Mouse (Mus musculus): ENCODE results near the gene Polr2j. TPM values are rescaled to one million over a fixed set of nuclear protein-coding genes. Genes with fewer than 3 reads are reported as not detected.
"Not testable (repeated sequence)": the region's sequence is repeated elsewhere in the genome, so short reads cannot be mapped to it uniquely, and the experiment has no call there.

Gene Polr2j
- polyA plus RNA-seq, 1 experiment from 2014 or later = 129 TPM

DNA sequence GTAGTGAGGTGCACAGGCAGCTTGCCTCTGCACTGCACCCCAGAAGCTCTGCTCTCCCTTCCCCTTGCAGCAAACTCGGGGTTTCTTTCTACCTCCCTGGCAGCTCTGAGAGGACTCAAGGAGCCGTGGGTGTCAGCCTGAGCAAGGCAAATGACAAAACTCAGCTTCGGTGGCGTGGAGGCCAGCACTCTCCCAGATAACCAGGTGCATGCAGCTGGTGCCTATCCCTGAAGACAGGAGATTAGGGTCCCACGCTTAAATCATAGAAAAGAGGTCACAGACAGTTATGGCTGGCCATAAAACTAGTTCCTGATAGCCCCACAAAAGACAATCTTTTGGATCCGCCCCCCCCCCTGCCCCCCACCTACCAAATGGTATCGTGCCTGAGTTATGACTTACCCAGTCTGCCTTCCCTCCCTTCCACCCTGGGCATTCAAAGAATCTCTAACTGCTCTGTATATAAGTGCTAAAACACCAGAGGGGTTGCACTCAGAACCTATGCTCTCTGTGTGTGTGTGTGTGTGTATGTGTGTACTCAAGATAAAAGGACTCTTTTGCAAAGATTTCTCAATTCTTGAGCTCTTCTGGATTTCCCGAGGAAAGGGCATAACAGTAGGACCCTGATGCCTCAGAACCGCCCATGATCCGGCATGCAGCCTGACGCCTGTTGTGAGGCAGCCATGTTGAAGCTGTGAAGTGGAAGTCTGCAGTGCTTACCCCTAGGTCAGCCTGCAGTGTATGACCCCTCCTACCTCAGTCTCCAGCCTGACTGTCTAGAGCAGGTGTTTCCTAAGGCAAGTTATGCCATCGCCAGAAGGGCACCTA is 28.4 kb downstream of the Polr2j start:
- no peaks in the 10 kb centered on the region for H3K27me3 ChIP-seq
- H3K36me3 ChIP-seq (replicated peaks) = peaks cover 28% of the 10 kb centered on the region
- H3K4me3 ChIP-seq (replicated peaks) = no peak overlapping the region
- WGBS (ENCODE audit: insufficient replicate concordance) = 28% methylated on average over 12 of the region's 12 CpGs
- 0 out of 2 replicates have a peak overlapping the region, but pooled peaks have one; percentile 9 for H3K27ac ChIP-seq (replicated peaks)
- H3K4me1 ChIP-seq (replicated peaks) = peaks cover 19% of the 10 kb centered on the region
- ATAC-seq (ENCODE audit: insufficient read depth) = 0 out of 2 replicates have a peak, but pooled peaks have one; percentile 8
- H3K9ac ChIP-seq = no peak overlapping the region
- H3K4me2 ChIP-seq = no peak overlapping the region
- no peaks in the 10 kb centered on the region for H3K9me3 ChIP-seq (replicated peaks)

GRCm38 (mm10) chr5:136146936-136147335 is 30.5 kb downstream of the Polr2j start:
- Histone ChIP-seq H3K9me3 (replicated peaks) (no peaks in the 10 kb centered on the region), H3K4me1 (replicated peaks) (peaks cover 19% of the 10 kb centered on the region), H3K9ac (no peak overlapping the region), H3K4me2 (no peak overlapping the region), H3K27me3 (no peaks in the 10 kb centered on the region), H3K27ac (replicated peaks) (no peak overlapping the region), H3K4me3 (replicated peaks) (no peak overlapping the region), H3K36me3 (replicated peaks) (peaks cover 7% of the 10 kb centered on the region)
- no peak for ATAC-seq (ENCODE audit: insufficient read depth)
- WGBS (ENCODE audit: insufficient replicate concordance) = 64% methylated on average over 1 of the region's 1 CpGs

DNA sequence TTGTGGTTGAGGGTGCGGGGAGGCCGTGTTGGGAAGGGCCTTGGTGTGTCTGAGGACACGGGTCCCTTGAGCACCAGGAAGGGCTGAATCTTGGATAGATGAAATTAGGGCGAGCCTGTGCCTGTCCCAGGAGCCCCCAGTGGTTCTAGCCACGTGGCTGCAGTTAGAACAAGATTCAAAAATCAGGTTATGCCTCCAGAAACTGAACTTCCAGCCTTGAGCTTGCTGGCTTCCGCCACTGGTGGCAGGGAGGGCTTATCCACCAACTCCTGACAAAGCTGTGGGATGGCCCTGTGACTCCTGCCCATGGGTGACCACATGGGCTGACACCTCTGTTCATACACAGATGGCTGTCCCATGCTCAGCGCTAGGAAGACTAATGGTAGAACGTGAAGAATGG is 31.3 kb downstream of the Polr2j start:
- Histone ChIP-seq H3K27ac (replicated peaks) (no peak overlapping the region), H3K9me3 (replicated peaks) (no peaks in the 10 kb centered on the region), H3K27me3 (no peaks in the 10 kb centered on the region), H3K4me2 (no peak overlapping the region), H3K4me3 (replicated peaks) (no peak overlapping the region), H3K4me1 (replicated peaks) (peaks cover 19% of the 10 kb centered on the region), H3K36me3 (replicated peaks) (no peaks in the 10 kb centered on the region), H3K9ac (no peak overlapping the region)
- no peak for ATAC-seq (ENCODE audit: insufficient read depth)
- 44% methylated on average over 8 of the region's 8 CpGs for WGBS (ENCODE audit: insufficient replicate concordance)

GRCm38 (mm10) chr5:136149134-136149576 is 32.7 kb downstream of the Polr2j start:
- peak; percentile 61 for ATAC-seq (ENCODE audit: insufficient read depth)

GRCm38 (mm10) chr5:136152365-136152764 is 35.9 kb downstream of the Polr2j start:
- Histone ChIP-seq H3K36me3 (replicated peaks) (no peaks in the 10 kb centered on the region), H3K4me2 (no peak overlapping the region), H3K27ac (replicated peaks) (no peak overlapping the region), H3K9ac (no peak overlapping the region), H3K4me1 (replicated peaks) (peaks cover 7% of the 10 kb centered on the region), H3K9me3 (replicated peaks) (no peaks in the 10 kb centered on the region), H3K4me3 (replicated peaks) (no peak overlapping the region), H3K27me3 (no peaks in the 10 kb centered on the region)
- 68% methylated on average over 8 of the region's 8 CpGs for WGBS (ENCODE audit: insufficient replicate concordance)
- ATAC-seq (ENCODE audit: insufficient read depth) = no peak

More at GRCm38 (mm10) chr5:136149134-136149576, 32.7 kb downstream of the Polr2j start:
- H3K36me3 ChIP-seq (replicated peaks); H3K4me3 ChIP-seq (replicated peaks); H3K27me3 ChIP-seq; H3K4me2 ChIP-seq; H3K9ac ChIP-seq; H3K9me3 ChIP-seq (replicated peaks): not testable (repeated sequence)
- 0 out of 2 replicates have a peak overlapping the region, but pooled peaks have one; percentile 24 for H3K27ac ChIP-seq (replicated peaks)
- 11% methylated on average over 5 of the region's 5 CpGs for WGBS (ENCODE audit: insufficient replicate concordance)
- peaks cover 19% of the 10 kb centered on the region for H3K4me1 ChIP-seq (replicated peaks)

DNA sequence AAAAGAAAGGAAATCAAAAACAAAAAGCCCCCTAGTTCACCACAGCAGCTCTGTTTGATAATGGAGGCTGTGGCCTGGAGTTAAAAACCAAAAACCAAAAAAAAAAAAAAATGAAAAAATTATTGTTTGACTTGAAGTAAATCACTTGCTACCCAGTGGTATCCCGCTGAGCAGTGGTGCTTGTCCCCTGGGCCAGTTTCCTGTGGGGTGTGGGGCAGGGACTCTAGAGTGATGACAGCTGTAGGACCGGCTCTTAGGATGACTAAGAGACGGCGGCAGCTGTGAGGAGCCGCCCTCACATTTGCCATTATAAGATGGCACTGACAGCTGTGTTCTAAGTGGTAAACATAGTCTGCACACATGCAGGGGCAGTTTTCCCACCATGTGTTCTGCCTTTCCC is 39.0 kb downstream of the Polr2j start:
- Histone ChIP-seq H3K9me3 (replicated peaks) (no peaks in the 10 kb centered on the region), H3K4me2 (no peak overlapping the region), H3K4me1 (replicated peaks) (no peaks in the 10 kb centered on the region), H3K36me3 (replicated peaks) (0 out of 2 replicates have a peak, but pooled peaks cover 3% of the 10 kb centered on the region), H3K9ac (no peak overlapping the region), H3K27me3 (no peaks in the 10 kb centered on the region), H3K27ac (replicated peaks) (no peak overlapping the region), H3K4me3 (replicated peaks) (no peak overlapping the region)
- WGBS (ENCODE audit: insufficient replicate concordance) = 84% methylated on average over 5 of the region's 5 CpGs
- ATAC-seq (ENCODE audit: insufficient read depth) = no peak

DNA sequence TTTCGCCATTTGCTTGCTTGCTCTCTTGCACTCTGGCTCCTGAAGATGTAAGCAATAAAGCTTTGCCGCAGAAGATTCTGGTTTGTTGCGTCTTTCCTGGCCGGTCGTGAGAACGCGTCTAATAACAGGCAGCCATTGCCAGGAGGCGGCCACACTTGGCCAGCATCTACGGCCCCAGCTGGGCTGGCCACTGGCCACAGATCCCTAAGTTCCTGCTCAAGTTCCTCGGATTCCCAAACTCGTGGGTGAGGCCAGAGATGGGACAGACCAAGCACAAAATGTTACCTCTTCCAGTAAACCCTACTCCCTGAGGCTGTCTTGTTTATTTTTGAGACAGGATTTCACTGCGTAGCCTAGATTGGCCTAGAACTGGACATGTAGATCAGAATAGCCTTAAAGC is 43.7 kb downstream of the Polr2j start:
- not testable (repeated sequence) for H3K4me3 ChIP-seq (replicated peaks); H3K4me2 ChIP-seq; H3K36me3 ChIP-seq (replicated peaks); H3K27me3 ChIP-seq; H3K9ac ChIP-seq; H3K27ac ChIP-seq (replicated peaks); ATAC-seq (ENCODE audit: insufficient read depth); H3K9me3 ChIP-seq (replicated peaks); H3K4me1 ChIP-seq (replicated peaks)
- 86% methylated on average over 11 of the region's 12 CpGs for WGBS (ENCODE audit: insufficient replicate concordance)

DNA sequence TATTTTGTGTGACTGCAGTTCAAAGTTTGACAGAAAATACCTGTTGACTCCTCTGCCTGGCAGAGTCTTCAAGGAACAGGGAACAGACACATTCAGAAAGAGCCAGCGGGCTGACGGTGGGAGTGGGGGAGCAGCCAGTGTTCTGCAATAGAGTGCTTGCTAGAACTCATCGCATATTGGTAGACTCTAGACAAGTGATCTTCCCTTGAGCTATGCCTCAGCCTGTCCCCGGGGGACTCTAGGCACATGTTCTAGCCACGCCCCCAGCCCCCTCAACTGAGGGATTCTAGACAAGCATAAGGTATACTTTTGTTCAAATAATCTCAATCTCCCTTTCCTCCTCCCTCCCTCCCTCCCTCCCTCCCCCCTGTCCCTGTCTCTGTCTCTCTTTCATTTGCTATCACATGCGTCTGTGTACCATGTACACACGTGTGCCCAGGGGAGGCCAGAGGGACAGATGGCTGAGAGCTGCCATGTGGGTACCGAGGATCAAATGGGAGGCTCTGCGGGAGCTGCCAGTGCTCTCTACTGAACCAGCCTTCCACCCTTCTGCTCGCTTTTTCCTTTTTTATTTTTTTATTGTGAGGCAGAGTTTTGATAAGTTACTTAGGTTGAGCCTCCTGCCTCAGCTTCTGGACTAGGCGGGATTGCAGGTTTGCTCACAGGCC is 47.5 kb downstream of the Polr2j start:
- no peak for ATAC-seq (ENCODE audit: insufficient read depth)
- H3K27ac ChIP-seq (replicated peaks) = no peak overlapping the region
- H3K9ac ChIP-seq = no peak overlapping the region
- no peak overlapping the region for H3K4me2 ChIP-seq
- 71% methylated on average over 11 of the region's 11 CpGs for WGBS (ENCODE audit: insufficient replicate concordance)
- H3K27me3 ChIP-seq = no peaks in the 10 kb centered on the region
- no peaks in the 10 kb centered on the region for H3K4me1 ChIP-seq (replicated peaks)
- H3K36me3 ChIP-seq (replicated peaks) = peaks cover 14% of the 10 kb centered on the region
- no peaks in the 10 kb centered on the region for H3K9me3 ChIP-seq (replicated peaks)
- no peak overlapping the region for H3K4me3 ChIP-seq (replicated peaks)

DNA sequence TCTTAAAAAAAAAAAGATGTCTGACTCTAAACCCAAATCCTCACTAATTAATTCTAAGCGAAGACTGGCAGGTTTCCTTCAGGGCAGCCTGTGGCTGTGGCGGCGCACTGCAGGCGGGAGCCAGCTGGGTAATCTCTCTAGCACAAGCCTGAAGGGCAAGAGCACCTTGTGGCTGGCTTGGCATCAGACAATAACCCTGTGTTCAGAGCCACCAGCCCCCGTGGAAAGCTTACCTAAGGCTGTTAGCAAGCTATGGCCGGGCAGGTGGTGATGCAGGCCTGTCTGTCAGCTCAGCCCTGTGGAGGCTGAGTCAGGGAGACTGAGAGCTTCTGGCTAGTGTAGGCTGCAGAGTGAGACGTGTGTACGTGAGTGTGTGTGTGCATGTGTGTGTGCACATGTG is 48.8 kb downstream of the Polr2j start:
- ATAC-seq (ENCODE audit: insufficient read depth) = no peak
- Histone ChIP-seq H3K27ac (replicated peaks) (no peak overlapping the region), H3K4me3 (replicated peaks) (no peak overlapping the region), H3K9me3 (replicated peaks) (no peaks in the 10 kb centered on the region), H3K4me1 (replicated peaks) (peaks cover 9% of the 10 kb centered on the region), H3K36me3 (replicated peaks) (peaks cover 13% of the 10 kb centered on the region), H3K9ac (no peak overlapping the region), H3K4me2 (no peak overlapping the region), H3K27me3 (no peaks in the 10 kb centered on the region)
- 70% methylated on average over 8 of the region's 8 CpGs for WGBS (ENCODE audit: insufficient replicate concordance)

GRCm38 (mm10) chr5:136167296-136167695 is 50.9 kb downstream of the Polr2j start:
- Histone ChIP-seq H3K9me3 (replicated peaks) (no peaks in the 10 kb centered on the region), H3K27ac (replicated peaks) (no peak overlapping the region), H3K27me3 (no peaks in the 10 kb centered on the region), H3K4me1 (replicated peaks) (peaks cover 26% of the 10 kb centered on the region), H3K4me3 (replicated peaks) (no peak overlapping the region), H3K9ac (no peak overlapping the region), H3K4me2 (no peak overlapping the region), H3K36me3 (replicated peaks) (peaks cover 9% of the 10 kb centered on the region)
- 83% methylated on average over 4 of the region's 4 CpGs for WGBS (ENCODE audit: insufficient replicate concordance)
- ATAC-seq (ENCODE audit: insufficient read depth) = no peak

GRCm38 (mm10) chr5:136168071-136168470 is 51.6 kb downstream of the Polr2j start:
- Histone ChIP-seq H3K36me3 (replicated peaks) (peaks cover 9% of the 10 kb centered on the region), H3K9ac (no peak overlapping the region), H3K4me1 (replicated peaks) (peaks cover 26% of the 10 kb centered on the region), H3K27me3 (no peaks in the 10 kb centered on the region), H3K9me3 (replicated peaks) (no peaks in the 10 kb centered on the region), H3K4me3 (replicated peaks) (no peak overlapping the region), H3K4me2 (no peak overlapping the region), H3K27ac (replicated peaks) (no peak overlapping the region)
- 86% methylated on average over 3 of the region's 3 CpGs for WGBS (ENCODE audit: insufficient replicate concordance)
- no peak for ATAC-seq (ENCODE audit: insufficient read depth)
